Mouse (Mus musculus): ENCODE measurements at regions not wholly inside any gene's neighbourhood (a gene's known extent, or its start where the extent isn't known, plus 50 kb on each side); places are given as distances from the start of the nearest gene placed in this dataset.

DNA sequence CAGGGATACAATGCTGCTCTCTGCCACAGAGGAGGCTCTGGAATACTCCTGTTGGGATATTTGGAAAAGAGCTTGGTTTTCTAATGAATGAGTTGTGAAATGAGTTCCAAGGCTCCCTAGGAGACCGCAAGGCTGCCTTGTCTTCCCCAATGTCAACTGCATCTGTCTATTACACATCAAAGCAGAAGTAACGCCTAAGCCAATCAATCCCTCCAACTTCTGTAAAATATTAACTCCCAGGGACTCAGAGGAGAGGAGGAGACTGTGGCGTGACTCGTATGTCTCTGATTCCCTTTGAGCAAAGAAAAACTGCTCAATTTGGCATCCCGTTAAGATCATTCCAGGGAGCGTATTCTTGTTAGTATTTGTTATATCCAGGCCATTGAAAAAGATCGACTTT is 235.3 kb downstream of the Epha4 start:
- TF ChIP-seq POLR2A (IDR thresholded peaks at IDR 0.05; ENCODE audit: low read depth, low read length) (no peak), RAD21 (IDR thresholded peaks at IDR 0.05; ENCODE audit: low read depth, low read length) (no peak), NELFE (IDR thresholded peaks at IDR 0.05; ENCODE audit: low read depth, low read length) (no peak), CTCF (conservative IDR thresholded peaks at IDR 0.05 in 1 of 2, IDR thresholded peaks at IDR 0.05 in 1 of 2; ENCODE audit: low read depth in 2 of 2, low read length in 2 of 2) (no peak), TBP (conservative IDR thresholded peaks at IDR 0.05; ENCODE audit: low read depth, low read length) (no peak), ETS1 (conservative IDR thresholded peaks at IDR 0.05; ENCODE audit: low read depth, low read length) (no peak), ELF1 (IDR thresholded peaks at IDR 0.05; ENCODE audit: low read depth, low read length) (no peak), HCFC1 (IDR thresholded peaks at IDR 0.05; ENCODE audit: low read depth, low read length) (no peak), CHD2 (IDR thresholded peaks at IDR 0.05; ENCODE audit: low read length) (no peak), GABPA (IDR thresholded peaks at IDR 0.05; ENCODE audit: insufficient replicate concordance, low read depth, low read length) (no peak), RCOR1 (conservative IDR thresholded peaks at IDR 0.05; ENCODE audit: low read depth, low read length) (no peak), MEF2A (IDR thresholded peaks at IDR 0.05; ENCODE audit: borderline replicate concordance, low read depth, low read length) (no peak), ZC3H11A (IDR thresholded peaks at IDR 0.05; ENCODE audit: low read depth, low read length) (no peak), MXI1 (IDR thresholded peaks at IDR 0.05; ENCODE audit: low read depth, low read length) (no peak)

Measured in CH12.LX (cell line).